Mouse (Mus musculus) frontal cortex, postnatal 36 days (tissue): ENCODE data around the gene Adamts8.
A peak's percentile ranks its signal among the peaks of the same experiment; 100 is the strongest.

ENCODE experiments used
- DNase-seq, 2 experiments: peaks; one replicate each; pipeline ENCODE4 v3.0.0; 2022; ENCODE audit warnings: low spot score in 2 of 2

Gene Adamts8

DNA sequence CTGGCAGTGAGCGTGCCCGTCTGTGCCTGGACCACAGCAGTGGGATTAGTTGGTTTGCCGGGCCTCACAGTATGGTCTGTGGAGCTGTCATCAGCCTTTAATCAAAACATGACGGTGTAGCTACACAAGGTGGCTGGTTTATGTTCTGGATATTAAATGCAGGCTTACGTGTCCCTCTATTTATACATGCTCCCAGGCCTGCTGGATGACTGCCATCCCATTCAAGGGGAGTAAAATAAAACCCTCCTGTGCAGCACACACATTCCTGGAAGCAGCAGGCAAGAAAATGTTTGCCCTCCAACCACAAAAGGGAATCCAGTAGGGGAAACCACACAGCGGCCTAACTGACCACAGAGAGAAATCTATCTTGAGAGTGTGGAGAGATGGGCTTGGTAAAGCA lies 43.4 kb downstream of the Adamts8 start:
- DNase-seq, result no peak

DNA sequence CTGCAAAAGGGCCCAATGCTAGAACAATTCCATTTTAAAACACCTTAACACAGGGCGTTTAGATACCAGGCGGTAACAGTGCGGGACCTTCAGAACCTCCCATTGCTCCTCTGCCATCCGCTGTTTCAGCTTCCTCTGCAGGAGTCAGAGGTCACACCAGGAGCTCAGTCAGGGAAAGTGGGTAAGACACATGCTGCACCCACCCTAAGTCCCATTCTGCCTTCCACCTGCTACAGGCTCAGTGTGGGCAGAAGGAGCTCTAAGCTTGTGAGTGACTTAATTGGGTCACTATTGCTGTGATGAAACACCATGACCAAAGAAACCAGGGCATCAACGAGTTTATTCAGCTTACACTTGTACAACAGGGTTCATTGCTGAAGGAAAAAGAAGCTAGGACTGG lies 50.7 kb downstream of the Adamts8 start:
- no peak for DNase-seq

DNA sequence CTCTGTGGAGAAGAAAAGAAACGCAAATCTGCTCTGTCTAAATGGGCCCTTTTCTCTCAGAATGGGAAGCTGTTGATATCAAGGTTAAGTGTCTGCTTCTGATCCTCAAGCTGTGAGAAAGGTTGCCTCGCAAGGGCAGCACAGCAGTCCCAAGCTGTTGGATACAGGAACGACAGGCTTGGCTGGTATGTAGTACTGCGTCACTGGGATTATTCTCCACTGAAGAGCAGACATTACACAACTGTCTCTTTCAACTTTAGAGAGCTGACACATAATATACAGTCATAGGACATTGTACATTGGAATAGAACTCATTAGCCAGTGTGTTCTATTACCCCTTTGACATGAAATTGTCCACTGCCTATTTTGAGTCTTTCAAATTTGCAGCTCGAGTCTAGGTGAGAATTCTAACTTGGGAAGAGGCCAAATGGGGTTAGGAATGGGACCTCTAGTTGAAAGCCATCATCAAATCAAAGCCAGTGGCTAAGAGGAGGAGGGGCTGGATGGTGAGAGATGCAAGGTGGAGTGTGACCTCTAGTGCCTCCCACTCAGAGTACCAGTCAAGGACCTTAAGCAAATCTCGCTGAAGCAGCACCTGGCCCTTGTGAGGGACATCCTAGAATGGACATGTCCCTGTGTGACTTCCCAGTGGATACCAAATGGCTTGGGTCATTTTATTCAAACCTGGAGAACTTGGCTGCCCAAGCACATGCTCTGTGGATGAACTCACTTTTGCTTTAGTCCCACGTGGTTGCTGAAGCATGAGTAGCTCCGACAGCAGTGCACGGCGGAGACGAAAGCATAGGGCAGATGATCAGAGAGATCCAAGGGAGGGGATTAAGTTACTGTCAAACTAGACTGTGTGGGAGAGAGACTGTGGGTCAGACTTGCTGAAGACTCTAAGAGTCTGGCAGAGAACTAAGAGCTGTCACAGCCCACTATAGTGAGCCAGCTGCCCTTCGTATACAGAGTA lies 54.5 kb downstream of the Adamts8 start:
- DNase-seq, result no peak

DNA sequence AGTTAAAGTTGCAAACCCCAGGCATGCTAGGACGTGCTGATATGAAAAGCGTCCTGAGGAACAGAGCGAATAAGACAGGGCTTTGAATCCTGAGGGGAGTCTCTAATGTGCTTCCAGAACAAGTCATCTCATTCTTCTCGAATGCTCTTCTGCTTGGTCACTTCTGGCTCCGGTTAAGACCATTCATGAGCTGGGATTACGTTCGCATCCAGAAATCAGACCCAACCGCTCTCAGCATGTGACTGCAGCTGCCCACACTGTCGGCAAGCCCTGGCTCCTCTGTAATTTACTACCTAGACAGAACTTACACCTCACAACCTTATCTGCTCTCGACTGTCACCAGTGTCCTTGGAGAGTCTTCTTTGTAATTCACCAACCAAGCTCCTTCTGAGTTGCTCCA lies 58.3 kb downstream of the Adamts8 start:
- DNase-seq, result no peak

DNA sequence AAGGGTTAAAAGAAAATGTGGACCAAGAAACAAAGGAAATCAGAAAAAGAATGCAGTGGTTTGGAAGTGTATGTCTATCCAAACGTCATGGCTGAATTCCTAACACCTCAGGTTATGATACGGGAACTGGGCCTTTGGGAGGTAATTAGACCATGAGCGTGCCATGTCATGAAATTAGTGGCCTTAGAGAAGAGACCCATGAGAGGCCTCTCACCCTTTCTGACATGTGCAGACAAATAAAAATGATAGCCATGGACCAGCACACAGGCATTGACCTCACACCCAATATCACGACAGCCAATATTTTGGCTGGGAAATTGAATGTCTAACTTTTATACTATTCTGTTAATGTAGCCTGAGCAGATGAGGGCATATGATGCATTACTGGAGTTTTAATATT lies 60.2 kb downstream of the Adamts8 start:
- DNase-seq, result no peak

DNA sequence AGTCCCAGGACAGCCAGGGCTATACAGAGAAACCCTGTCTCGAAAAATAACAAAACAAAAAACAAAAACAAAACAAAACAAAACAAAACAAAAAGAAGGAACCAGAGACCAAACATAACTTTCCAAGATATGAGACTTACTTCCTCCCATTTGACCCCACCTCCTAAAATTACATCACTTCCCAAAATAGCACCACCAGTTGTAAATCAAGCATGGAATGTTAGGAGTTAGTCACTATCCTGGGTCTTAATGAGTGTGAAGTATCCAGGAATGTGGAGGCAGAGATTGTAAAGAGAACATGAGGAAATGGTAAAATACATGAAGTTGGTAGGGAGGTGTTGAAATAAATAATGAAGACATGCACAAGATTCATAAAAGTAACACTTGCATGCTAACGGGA lies 67.0 kb downstream of the Adamts8 start:
- no peak for DNase-seq

DNA sequence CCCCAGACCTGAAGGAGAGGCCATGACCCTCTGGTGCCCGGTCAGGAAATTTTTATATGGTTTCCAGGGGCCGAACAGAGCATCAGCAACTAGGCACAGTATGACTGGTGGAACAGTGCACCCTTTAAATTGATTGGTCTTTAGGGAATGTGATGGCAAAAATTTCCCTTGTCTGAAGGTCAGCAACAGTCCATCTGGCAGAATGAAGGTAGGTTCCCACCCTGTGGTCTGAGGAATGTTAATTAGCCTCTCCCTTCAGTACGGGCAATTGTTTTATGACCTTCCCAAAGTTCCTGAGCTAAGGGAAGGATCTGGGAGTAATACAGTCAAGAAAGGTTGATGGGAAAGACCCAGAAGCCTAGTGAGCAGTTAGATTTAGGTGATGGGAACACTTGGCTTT lies 67.7 kb downstream of the Adamts8 start:
- no peak for DNase-seq

DNA sequence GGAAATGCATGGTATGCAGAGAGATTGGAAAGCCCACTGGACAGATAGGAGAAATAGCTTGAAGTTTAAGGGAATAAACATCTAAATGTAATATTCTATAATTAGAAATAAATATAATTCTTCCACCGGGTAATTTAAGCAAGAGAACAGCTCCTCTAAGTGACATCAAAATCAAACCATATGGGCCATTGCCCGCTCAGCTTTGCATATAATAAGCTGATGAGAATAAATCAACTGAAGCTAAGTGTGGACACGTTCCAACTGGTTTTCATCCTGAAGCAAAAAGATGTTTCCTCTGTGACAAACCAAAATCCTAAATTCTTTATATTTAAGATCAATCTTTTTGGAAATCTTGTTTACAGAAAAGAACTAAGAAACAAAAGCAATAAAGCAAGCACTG lies 68.4 kb downstream of the Adamts8 start:
- DNase-seq, result peak in 1 of 2 experiments; percentile 13

DNA sequence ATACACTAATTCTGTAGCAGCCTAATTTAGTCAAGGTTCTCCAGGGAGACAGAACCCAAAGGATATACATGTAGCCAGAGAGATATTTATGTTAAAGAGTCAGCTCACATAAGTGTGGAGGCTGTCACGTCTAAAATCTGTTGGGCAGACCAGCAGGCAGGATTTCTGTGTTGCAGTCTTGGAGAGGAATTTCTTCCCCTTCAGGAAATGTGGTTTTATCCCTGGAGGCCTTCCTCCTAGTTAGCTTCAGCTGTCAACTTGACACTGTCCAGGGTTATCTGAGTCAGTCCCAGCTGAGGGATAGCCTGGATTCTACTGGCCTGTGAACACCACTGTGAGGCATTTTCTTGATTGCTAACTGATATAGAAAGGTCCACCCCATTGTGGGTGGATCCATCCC lies 69.2 kb downstream of the Adamts8 start:
- peak in 1 of 2 experiments; percentile 33 for DNase-seq

DNA sequence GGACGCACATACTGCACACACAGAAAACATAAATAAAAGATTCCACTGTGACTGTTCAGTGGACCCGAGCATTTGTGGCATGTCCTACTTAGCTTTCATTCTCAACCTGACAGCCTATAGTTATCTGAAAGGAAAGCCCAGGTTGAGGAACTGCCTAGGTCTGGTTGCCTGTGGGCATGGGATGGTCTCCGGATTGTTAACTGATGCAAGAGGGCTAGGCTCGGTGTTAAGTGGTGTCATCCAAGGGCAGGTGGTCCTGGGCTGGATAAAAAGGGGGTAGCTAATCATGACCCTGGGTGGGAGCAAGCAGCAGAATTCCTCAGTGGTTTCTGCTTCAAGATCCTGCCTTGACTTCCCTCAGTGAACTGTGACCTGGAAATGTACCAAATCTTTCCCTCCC lies 70.3 kb downstream of the Adamts8 start:
- DNase-seq, result no peak

DNA sequence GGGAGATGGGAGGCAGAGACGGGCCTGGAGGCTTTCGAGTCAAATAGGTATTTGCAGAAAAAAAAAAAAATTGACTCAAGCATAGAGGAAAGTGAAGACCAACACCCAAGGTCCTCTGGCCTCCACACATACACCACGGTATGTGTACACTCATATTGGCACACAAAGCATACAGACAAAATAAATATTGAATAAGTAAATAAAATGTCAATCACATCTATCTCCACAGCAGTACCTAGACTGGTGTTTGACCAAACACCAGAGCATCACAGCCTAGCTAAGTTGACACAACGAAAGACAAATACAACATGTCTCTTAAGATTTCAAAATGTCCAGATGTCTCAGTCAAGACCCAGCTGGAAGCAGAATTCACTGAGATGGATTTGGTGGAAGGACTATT lies 71.1 kb downstream of the Adamts8 start:
- DNase-seq, result no peak
